Mouse (Mus musculus): ENCODE results near the gene Bcl6b. TPM values are rescaled to one million over a fixed set of nuclear protein-coding genes. Genes with fewer than 3 reads are reported as not detected.

Gene Bcl6b
- polyA plus RNA-seq, 1 experiment from 2014 or later = 13.9 TPM

GRCm38 (mm10) chr11:70242591-70242990, 13.0 kb upstream of the Bcl6b start:
- Histone ChIP-seq H3K9ac (no peak overlapping the region), H3K27ac (no peak overlapping the region), H3K9me3 (no peaks in the 10 kb centered on the region), H3K4me1 (peaks cover 13% of the 10 kb centered on the region), H3K27me3 (0 out of 2 replicates have a peak, but pooled peaks cover 9% of the 10 kb centered on the region), H3K36me3 (no peaks in the 10 kb centered on the region), H3K4me3 (no peak overlapping the region), H3K4me2 (no peak overlapping the region)
- ATAC-seq (ENCODE audit: insufficient number of reproducible peaks, low FRiP score, low TSS enrichment, low read depth) = no peak
- 66% methylated on average over 11 of the region's 11 CpGs for WGBS

GRCm38 (mm10) chr11:70239541-70240279, 10.1 kb upstream of the Bcl6b start, which contains the start of the genes Gm21988 and Rnasek:
Gene Gm21988 (minus strand): TSS chr11:70239830.
Gene Rnasek (minus strand): TSS chr11:70239842.
- no peaks in the 10 kb centered on the region for H3K9me3 ChIP-seq
- peak within 1 kb of the TSS; percentile 85 for H3K9ac ChIP-seq
- H3K4me2 ChIP-seq = peak within 1 kb of the TSS; percentile 88
- ATAC-seq (ENCODE audit: insufficient number of reproducible peaks, low FRiP score, low TSS enrichment, low read depth) = peak; percentile 33
- no peaks in the 10 kb centered on the region for H3K27me3 ChIP-seq
- peaks cover 33% of the 10 kb centered on the region for H3K4me1 ChIP-seq
- under 1% methylated on average over 30 of the region's 35 CpGs for WGBS
- peak within 1 kb of the TSS; percentile 92 for H3K27ac ChIP-seq
- peaks cover 13% of the 10 kb centered on the region for H3K36me3 ChIP-seq
- H3K4me3 ChIP-seq = peak within 1 kb of the TSS; percentile 82

GRCm38 (mm10) chr11:70238591-70239440, 9.2 kb upstream of the Bcl6b start:
- WGBS = 13% methylated on average over 23 of the region's 23 CpGs

GRCm38 (mm10) chr11:70237457-70238167, 8.0 kb upstream of the Bcl6b start, which contains the start of gene 0610010K14Rik:
Gene 0610010K14Rik (minus strand): TSS chr11:70237914.
- Histone ChIP-seq H3K36me3 (peaks cover 14% of the 10 kb centered on the region), H3K4me3 (peak within 1 kb of the TSS; percentile 82), H3K9ac (peak within 1 kb of the TSS; percentile 85), H3K4me2 (peak within 1 kb of the TSS; percentile 88), H3K27ac (peak within 1 kb of the TSS; percentile 92), H3K4me1 (peaks cover 47% of the 10 kb centered on the region), H3K27me3 (no peaks in the 10 kb centered on the region), H3K9me3 (no peaks in the 10 kb centered on the region)
- peak; percentile 92 for ATAC-seq (ENCODE audit: insufficient number of reproducible peaks, low FRiP score, low TSS enrichment, low read depth)
- under 1% methylated on average over 67 of the region's 70 CpGs for WGBS

More at GRCm38 (mm10) chr11:70238591-70239440, 9.2 kb upstream of the Bcl6b start:
- peak overlapping the region; percentile 88 for H3K4me2 ChIP-seq
- ATAC-seq (ENCODE audit: insufficient number of reproducible peaks, low FRiP score, low TSS enrichment, low read depth) = no peak
- H3K9me3 ChIP-seq = no peaks in the 10 kb centered on the region
- H3K4me3 ChIP-seq = peak overlapping the region; percentile 82
- peak overlapping the region; percentile 92 for H3K27ac ChIP-seq
- peaks cover 14% of the 10 kb centered on the region for H3K36me3 ChIP-seq
- H3K27me3 ChIP-seq = no peaks in the 10 kb centered on the region
- peaks cover 38% of the 10 kb centered on the region for H3K4me1 ChIP-seq
- H3K9ac ChIP-seq = peak overlapping the region; percentile 85

- Histone ChIP-seq H3K27ac (peak overlapping the region; percentile 92), H3K4me2 (peak overlapping the region; percentile 88), H3K9ac (0 out of 2 replicates have a peak overlapping the region, but pooled peaks have one; percentile 67), H3K36me3 (peaks cover 14% of the 10 kb centered on the region), H3K27me3 (no peaks in the 10 kb centered on the region), H3K4me3 (peak overlapping the region; percentile 82), H3K9me3 (no peaks in the 10 kb centered on the region), H3K4me1 (peaks cover 56% of the 10 kb centered on the region)
- ATAC-seq (ENCODE audit: insufficient number of reproducible peaks, low FRiP score, low TSS enrichment, low read depth) = no peak
- 42% methylated on average over 7 of the region's 7 CpGs for WGBS
Observed at GRCm38 (mm10) chr11:70236717-70237116, 7.1 kb upstream of the Bcl6b start.

GRCm38 (mm10) chr11:70235254-70235900, 5.8 kb upstream of the Bcl6b start:
- WGBS = 95% methylated on average over 12 of the region's 12 CpGs
- peaks cover 52% of the 10 kb centered on the region for H3K4me1 ChIP-seq
- no peak overlapping the region for H3K9ac ChIP-seq
- H3K9me3 ChIP-seq = no peaks in the 10 kb centered on the region
- ATAC-seq (ENCODE audit: insufficient number of reproducible peaks, low FRiP score, low TSS enrichment, low read depth) = no peak
- no peak overlapping the region for H3K4me3 ChIP-seq
- H3K4me2 ChIP-seq = no peak overlapping the region
- no peak overlapping the region for H3K27ac ChIP-seq
- H3K36me3 ChIP-seq = peaks cover 14% of the 10 kb centered on the region
- peaks cover under 1% of the 10 kb centered on the region for H3K27me3 ChIP-seq

- no peak overlapping the region for H3K27ac ChIP-seq
- no peak overlapping the region for H3K4me2 ChIP-seq
- H3K36me3 ChIP-seq = peaks cover 14% of the 10 kb centered on the region
- no peak overlapping the region for H3K9ac ChIP-seq
- no peaks in the 10 kb centered on the region for H3K9me3 ChIP-seq
- no peak overlapping the region for H3K4me3 ChIP-seq
- peaks cover 60% of the 10 kb centered on the region for H3K4me1 ChIP-seq
- ATAC-seq (ENCODE audit: insufficient number of reproducible peaks, low FRiP score, low TSS enrichment, low read depth) = no peak
- 82% methylated on average over 8 of the region's 8 CpGs for WGBS
- peaks cover 10% of the 10 kb centered on the region for H3K27me3 ChIP-seq
Observed at GRCm38 (mm10) chr11:70234497-70234896, 4.9 kb upstream of the Bcl6b start.

GRCm38 (mm10) chr11:70234037-70234436, 4.4 kb upstream of the Bcl6b start:
- H3K4me1 ChIP-seq = peaks cover 64% of the 10 kb centered on the region
- ATAC-seq (ENCODE audit: insufficient number of reproducible peaks, low FRiP score, low TSS enrichment, low read depth) = no peak
- no peak overlapping the region for H3K4me3 ChIP-seq
- H3K9me3 ChIP-seq = no peaks in the 10 kb centered on the region
- H3K27ac ChIP-seq = 0 out of 2 replicates have a peak overlapping the region, but pooled peaks have one; percentile 29
- no peak overlapping the region for H3K4me2 ChIP-seq
- peaks cover 14% of the 10 kb centered on the region for H3K27me3 ChIP-seq
- no peak overlapping the region for H3K9ac ChIP-seq
- WGBS = 61% methylated on average over 5 of the region's 5 CpGs
- H3K36me3 ChIP-seq = peaks cover 14% of the 10 kb centered on the region

- Histone ChIP-seq H3K4me3 (peak overlapping the region; percentile 44), H3K27me3 (peaks cover 24% of the 10 kb centered on the region), H3K27ac (peak overlapping the region; percentile 59; the same call in 1 of the 2 replicates), H3K4me2 (peak overlapping the region; percentile 51), H3K9ac (no peak overlapping the region; the same call in 1 of the 2 replicates), H3K4me1 (peaks cover 64% of the 10 kb centered on the region), H3K36me3 (peaks cover 14% of the 10 kb centered on the region), H3K9me3 (no peaks in the 10 kb centered on the region)
- WGBS = 35% methylated on average over 8 of the region's 8 CpGs
- ATAC-seq (ENCODE audit: insufficient number of reproducible peaks, low FRiP score, low TSS enrichment, low read depth) = no peak
Observed at GRCm38 (mm10) chr11:70233016-70233415, 3.4 kb upstream of the Bcl6b start.

GRCm38 (mm10) chr11:70232546-70232945, 2.9 kb upstream of the Bcl6b start:
- peak overlapping the region; percentile 44 for H3K4me3 ChIP-seq
- H3K4me2 ChIP-seq = peak overlapping the region; percentile 51
- peaks cover 14% of the 10 kb centered on the region for H3K36me3 ChIP-seq
- peak overlapping the region; percentile 59 for H3K27ac ChIP-seq
- WGBS = 4% methylated on average over 10 of the region's 10 CpGs
- ATAC-seq (ENCODE audit: insufficient number of reproducible peaks, low FRiP score, low TSS enrichment, low read depth) = no peak
- peaks cover 64% of the 10 kb centered on the region for H3K4me1 ChIP-seq
- no peaks in the 10 kb centered on the region for H3K9me3 ChIP-seq
- peaks cover 29% of the 10 kb centered on the region for H3K27me3 ChIP-seq
- H3K9ac ChIP-seq = peak overlapping the region; percentile 17; the same call in 1 of the 2 replicates
